Mouse (Mus musculus) adrenal gland, postnatal 25 days (tissue): ENCODE data around the gene Fam117a. TPM values are rescaled to one million over a fixed set of nuclear protein-coding genes. Genes with fewer than 3 reads are reported as not detected.

ENCODE experiments used
- DNase-seq: peaks from one replicate; pipeline ENCODE4 v3.0.0; 2021; ENCODE audit warnings: mixed read lengths
- long read RNA-seq: library from polyadenylated mRNA; stranded (forward); transcript quantifications from one replicate; pipeline ENCODE4 v2.0.0, GENCODE M21; 2021
- total RNA-seq: library from RNA; stranded (reverse); gene quantifications from 2 replicates; pipeline ENCODE4 v1.2.3, GENCODE M21; 2021

The Fam117a gene
- 13.7 and 13.8 TPM in 2 replicates for total RNA-seq
- long read RNA-seq, partial matches to known transcripts: 2 of 7 reads
- long read RNA-seq, other reads (novel, unspliced or antisense): 3 of 7 reads

DNA sequence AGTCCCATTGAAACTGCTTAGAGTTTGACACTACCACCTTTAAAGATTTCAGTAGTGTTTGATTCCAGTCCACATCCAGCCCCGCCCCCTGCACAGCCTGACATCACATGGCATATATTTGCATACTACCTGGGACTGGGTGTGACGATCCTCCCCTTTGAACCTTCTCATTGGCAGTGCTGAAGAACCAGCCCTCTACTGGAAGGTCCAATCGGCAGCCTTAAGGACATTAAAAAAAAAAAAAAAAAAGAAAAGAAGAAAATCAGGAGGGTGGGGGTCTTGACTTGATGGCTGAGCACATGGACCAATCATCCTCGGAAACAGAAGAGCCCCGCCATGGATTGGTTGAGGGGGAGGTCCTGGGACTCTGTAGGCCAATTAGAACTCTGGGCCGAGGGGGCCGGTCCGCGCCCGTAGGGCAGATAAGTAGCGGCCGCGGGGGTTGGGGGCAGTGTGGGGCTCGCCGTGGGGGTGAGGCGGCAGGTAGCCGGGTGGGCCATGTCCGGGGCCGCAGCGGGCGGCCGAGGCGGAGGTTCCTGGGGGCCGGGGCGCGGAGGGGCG, at the start of gene Fam117a:
Fam117a (plus strand) TSS at position 451 of the 561 bp plus-strand sequence.
- DNase-seq: peak; percentile 86

DNA sequence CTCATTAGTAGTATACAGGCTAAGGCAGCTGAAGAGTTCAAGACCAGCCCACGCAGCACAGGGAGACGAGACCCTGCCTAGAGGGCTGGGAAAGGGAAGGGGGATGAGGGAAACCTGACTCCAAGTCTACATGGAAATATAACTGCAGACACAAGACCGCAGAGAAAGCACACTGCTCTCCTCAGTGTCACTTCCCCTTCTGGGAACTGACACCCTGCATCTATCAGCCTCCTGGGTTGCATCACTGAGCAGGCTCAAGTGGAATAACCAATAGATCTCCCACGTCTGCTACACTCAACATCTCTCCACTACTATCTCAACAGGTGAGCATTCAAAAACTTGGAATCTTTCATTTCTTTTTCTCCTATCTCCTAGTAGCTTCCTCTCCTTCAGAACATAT, 44.8 kb upstream of the Fam117a start:
- DNase-seq: no peak

DNA sequence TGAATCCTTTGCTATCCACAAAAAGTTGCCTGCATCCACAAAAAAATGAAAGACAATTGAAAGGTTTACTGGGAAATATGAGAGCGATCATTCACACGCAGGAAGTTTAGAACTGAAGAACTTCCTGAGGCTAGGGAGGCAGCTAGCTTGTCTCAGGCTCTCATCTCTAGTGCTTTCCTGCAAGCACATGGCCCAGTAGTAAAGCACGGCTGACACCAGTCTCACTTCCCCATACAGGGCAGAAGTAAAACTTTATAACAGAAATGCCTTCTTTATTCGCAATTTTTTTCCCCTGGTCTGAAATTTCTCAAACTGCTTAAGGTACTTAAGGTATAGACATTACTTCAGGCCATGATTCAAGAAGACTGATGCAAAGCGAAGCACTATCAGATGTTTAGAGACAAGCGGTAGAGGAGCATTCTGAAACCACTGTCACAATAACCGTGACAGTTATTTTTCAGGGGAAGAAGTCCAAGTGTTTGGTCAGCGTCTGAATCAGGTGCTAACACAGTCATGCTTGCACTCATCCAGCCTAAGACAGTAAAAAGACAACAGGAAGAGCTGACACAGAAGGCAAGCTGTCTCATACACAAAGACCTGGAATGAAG, 43.7 kb upstream of the Fam117a start:
- no peak for DNase-seq

DNA sequence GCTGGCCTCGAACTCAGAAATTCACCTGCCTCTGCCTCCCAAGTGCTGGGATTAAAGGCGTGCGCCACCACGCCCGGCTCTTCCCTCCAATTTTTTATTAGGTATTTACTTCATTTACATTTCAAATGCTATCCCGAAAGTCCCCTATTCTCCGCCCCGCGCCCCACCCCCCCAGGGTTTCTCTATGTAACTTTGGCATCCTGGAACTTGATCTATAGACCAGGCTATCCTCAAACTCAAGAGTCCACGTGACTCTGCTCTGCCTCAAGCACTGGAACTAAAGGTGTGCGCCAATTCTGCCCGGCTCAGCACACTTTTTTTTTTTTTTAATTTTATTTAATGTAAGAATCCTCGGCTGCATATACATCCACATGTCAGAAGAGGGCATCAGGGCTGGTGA, 41.1 kb upstream of the Fam117a start:
- DNase-seq: no peak

DNA sequence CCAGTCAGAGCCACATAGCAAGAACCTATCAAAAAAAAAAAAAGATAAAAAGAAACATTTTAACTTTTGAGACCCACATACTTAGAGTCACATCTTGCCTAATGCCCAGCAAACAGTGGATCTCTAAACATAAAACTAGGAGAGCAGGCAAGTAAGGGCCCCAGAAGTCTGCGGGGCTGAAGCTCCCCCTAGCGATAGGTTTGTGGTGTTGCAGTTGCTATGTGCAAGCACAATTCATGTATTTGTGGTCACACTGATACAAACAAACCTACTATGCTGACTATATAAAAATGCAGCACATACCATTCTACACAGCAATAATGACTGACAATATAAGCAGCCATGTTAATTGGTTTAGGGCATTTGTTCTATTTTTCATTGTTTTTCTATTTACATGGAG, 38.7 kb upstream of the Fam117a start:
- no peak for DNase-seq

DNA sequence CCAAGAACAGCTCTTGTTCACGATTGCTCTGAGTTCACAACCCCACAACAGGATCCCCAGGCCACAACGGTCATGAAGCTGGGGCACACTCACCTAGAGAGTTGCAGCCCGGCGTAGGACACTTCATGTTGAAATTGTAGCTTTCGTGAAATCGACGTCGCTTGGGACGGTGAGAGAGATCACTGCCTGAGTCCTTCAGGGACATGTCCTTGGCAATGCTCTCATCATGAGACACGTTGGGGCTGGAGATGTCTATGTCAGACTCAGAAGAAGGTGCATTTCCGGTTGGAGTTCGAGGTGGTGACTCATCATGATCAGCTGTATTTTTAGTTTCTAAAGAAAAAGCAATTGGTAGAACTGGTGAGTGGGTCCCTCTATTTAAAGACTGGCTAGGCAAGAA, 36.9 kb upstream of the Fam117a start:
- peak; percentile 12 for DNase-seq

DNA sequence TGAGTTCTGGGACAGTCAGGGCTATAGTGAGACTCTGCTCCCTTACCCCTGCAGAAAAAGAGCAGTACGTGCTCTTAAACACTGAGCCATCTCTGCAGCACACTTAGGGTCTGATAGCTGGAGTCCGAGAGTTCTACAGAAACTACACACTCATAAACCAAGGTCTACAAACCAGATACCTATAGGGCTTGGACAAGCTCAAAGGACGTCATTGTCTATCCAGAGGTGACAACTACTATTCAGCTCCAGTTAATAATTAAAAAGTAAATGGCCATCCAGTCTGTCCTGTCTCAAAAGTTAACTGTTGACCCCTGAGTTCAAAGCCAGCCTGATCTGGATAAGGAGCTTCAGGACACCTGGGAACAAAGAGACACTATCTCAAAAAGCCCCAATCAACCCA, 35.0 kb upstream of the Fam117a start:
- no peak for DNase-seq

DNA sequence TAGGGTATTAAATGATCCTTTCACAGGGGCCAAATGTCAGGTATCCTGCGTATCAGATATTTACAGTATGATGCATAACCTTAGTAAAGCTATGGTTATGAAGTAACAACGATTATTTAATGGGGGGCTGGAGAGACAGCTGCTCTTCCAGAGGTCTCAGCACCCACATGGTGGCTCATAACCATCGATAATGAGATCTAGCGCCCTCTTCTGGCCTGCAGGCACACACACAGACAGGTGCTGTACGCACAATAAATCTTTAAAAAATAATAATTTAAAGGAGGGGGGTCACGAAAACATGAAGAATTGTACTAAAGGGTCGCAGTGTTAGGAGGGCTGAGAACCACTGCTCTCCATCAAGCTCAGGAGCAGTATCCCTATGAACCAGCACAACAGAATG, 31.2 kb upstream of the Fam117a start:
- DNase-seq: no peak

DNA sequence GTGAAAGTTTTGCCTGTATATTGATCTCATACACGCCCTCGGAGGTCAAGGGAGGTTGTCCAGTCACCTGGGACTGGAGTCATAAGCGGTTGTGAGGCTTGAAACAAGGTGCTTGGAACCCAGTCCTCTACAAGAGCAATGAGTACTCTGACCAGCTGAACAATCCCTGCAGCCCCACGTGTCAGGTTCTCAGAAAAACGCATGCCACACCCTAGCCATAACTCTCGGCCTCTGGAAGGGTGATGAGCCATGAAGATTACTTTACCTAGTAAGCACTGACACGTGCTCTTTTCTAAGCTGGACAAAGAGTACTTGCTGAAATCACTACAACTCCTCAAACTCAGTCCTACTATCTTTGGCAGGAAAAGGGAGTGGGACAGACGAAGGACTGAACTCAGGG, 29.3 kb upstream of the Fam117a start:
- DNase-seq: no peak

DNA sequence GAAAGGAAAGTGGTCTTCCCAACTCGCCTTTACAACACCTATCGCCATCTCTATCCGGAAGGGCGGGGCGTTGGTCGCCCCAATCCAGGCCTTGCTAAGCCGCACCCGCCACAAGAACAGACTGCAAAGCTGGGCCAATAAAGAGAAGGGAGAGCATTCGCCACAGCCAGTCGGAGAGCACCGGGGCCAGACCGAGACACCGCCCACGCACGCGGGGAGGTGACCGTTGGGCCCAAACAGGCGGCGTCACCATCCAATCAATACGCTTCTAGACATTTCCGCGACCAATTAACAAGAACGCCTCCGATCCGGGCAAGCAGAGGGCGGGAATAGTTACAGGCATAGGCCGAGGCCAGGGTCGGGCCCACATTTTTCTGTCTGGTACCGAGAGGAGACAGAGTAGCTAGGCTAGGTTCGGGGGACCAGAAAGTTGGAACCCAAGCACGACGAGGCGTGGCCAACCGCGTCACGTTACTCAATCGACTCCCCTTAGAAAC, 27.3 kb upstream of the Fam117a start:
- DNase-seq: peak; percentile 95

DNA sequence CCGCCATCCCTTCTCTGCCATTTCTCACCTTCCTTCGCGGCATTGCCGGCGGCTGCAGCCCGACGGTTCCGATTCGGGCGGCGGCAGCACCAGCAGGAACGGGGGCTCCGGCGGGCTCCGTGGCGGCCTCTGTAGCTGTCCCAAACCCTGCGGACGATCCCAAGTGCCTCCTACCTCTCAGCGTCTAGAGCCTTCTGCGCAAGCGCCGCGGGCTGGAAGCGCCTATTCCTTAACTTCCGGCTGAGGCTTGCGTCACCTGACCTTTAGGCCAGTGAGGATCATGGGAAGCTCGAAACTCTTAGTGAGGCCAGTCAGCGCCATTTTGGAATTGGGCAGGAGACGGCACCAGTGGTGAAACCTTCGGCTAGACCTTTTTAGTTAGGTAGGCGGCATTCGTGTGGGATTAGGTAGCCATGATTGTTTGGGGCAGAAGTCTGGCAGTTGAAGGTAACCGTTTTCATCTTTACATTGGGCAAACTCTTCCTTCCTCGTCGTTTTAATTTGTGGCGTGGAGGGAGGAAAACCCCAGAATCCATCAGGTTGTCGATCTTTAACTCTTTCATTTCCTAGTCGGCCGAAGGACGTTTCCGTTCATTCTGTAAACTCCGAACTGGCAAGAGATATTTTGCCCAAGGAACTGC, 26.7 kb upstream of the Fam117a start, which contains the start of gene Kat7:
Kat7 (minus strand) TSS at position 240 of the 641 bp plus-strand sequence.
- peak; percentile 94 for DNase-seq

DNA sequence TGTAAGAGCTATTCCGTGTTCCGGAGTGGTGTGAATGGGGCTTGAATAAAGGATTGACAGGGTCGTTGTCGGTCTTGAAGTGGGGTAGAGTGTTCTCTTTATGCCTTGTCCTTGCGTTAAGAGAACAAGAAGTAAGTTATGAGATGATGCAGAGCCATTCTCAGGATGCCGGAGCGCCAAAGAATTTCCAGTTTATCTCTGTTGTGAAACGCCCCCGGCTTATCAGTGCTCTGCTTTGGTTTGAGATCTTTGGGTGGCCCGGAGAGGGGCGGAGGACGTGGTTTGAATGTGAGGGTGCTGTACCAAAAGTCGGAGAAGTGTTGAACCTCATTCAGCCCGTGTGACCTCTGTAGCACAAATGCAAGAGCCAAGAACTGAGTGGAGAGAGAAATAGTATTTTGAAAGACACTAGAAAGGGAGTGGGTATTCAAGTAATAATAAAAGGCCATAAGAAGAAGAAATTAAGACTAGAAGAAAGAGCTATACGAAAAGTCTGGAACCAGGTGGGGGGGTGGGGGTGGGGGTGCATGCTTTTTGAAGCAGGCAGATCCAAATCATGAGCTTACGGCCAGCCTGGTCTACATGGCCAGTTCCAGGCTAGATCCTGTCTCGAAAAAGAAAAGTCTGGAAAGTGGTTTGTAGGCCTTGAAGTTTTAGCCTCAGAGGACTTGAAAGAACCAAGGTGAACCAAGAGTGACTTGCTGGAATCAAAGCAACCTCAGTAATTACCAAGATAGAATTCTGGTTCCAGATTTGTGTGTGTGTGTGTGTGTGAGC, 26.0 kb upstream of the Fam117a start:
- no peak for DNase-seq

DNA sequence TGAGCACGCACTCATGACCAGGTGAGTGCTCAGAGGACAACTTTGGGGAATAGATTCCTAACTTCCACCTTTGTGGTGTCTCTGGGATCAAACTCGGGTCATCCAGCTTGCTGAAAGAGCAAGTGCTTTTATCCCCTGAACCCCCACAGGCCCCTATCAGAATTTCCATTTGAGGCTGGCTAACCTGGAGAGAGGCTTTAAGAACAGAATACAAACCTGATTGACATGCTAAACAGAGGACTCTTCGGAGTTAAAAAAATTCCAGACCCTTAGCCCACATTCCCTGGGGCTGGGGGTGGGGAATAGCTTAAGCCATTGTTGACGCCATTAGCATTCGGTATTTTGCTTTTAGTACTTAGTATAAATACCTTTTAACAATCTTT, 25.4 kb upstream of the Fam117a start:
- DNase-seq: no peak

DNA sequence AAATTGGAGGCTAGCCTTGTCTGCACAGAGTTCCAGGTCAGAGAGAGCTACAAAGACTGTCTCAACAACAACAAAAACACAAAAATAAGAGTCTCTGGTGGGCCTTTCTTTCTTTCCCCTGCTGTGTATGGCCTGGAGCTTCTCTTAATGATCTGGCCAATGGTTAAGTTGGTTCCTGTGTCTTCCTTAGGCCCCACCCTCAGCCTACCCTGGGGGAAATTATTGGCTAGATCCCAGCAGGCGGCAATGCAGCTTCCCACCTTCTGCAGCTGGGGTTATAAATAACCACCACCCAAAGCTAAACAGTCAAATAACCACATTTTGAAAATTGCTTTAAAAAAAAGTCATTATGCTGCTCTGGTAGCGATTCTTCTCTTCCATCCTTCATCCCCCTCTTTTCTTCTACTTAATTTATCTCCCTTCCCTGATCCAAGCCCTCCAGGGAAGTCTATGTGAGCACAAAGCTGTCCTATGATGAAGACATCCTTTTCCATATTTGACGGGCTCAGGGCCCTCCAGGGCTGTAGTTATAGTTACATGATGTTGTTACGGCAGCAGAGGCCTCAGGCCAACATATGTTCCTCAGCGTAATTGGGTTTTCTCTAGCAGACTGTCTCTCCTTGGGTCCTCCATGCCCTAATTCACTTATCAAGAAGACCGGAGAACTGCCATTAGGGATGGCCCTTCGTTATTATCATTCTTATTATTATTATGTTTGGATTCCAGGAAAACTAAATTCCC, 21.4 kb upstream of the Fam117a start:
- no peak for DNase-seq

DNA sequence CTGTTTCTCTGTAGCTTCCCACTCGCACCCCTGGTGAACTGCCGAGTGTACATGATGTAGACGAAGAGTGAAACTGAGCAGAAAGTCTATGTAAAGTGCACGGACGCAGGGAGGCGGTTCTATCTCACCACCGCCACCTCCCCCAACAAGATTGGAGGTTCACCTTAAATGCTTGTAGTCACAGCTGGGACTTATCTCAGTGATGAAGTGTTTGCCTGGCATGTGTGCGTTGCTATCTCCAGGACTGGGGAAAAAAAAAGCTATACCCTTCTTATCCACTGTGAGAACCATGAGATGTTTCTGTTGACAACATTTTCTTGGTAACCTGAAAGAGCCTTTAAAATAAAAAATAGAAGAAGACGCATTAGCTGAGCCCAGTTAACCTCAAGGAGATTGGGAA, 18.7 kb upstream of the Fam117a start:
- DNase-seq: no peak

DNA sequence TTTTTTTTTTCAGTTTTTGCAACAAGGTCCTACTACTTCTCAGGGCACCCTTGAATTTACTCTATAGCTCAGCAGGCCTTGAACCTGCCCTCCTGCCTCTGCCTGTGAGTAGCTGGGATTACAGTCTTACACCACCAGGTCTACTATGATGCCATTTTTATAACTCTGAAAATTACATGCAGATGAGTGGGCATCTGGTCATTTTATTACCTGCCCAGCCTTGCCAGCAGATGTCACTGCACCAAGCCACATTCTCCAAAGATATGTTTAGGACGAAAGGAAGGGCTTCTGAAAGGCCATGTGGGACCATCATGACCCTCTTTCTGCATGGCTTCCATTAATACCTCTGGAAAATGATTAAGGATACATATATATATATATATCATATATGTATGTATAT, 17.3 kb upstream of the Fam117a start:
- DNase-seq: no peak

DNA sequence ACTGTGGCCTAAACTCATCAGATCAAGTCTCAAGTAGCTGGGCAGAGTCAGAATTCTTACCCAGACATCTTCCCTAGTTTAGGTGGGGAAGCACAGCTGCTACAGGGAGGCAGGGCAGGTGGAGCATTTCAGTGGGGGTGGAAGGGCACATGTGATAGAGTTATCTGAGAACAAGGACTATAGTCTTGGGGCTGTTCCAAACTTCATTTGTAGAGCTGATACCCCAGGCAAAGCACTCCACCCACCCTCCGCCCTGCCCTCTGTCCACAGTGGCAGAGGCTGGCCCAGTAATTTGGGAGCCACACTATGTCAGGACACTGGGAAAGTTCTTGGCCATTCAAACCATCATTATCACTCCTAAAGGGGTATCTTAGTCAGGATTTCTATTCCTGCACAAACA, 16.8 kb upstream of the Fam117a start:
- no peak for DNase-seq

DNA sequence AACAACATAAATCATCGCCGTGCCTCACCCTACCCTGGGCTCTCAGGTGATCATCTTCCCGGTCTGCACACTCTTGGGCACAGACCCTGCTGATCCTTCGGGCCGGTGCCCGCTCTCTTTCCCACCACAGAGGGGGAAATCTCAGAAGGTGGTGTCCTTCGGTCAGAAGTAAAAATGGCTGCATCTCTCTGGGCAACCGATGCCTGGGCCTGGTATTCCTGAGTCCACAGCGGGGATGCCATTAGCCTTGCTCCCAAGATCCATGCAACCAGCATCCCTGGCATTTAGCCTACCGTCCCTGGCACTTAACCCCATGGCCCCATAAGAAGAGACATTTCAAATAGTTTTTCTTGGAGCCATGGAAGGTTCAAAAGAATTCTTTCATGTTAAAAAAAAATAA, 12.6 kb upstream of the Fam117a start:
- no peak for DNase-seq

DNA sequence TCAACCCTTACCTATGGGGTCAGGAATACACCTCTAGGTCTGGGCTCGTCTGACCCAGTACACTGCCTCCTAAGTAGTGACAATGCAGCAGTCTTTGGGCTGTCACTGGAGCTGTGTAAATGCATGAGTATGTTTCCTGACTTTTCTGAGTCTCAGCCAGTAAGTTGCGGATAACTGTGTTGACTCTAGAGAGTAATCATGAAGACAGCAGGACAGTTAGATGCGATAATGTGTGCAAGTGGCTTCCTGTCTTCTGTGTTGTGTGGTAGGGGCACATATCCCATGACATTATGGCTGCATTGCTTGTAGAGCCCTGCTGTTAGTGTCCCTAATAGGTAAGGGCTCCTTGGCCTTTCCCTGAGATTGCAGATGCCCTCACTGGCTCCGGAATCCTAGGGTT, 11.0 kb upstream of the Fam117a start:
- DNase-seq: no peak

DNA sequence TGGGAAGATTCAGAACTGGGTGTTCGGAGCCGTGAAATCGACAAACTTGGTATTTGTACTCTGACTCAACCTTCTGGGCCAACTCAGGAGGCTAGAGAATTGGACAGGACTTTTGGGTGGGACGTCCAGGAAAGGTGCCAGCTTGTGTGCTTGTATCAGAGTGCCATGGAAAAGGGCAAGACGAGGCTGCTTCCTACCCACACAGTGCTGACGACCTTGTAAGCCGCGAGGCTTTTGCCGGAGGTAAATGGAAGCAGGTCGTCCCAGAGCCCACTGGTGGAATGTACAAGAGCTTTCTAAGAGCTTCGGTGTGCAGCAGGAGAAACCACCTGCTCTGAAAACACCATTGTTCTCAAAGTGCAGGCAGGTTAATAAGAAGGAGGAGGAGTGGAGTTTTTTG, 10.6 kb upstream of the Fam117a start:
- peak; percentile 21 for DNase-seq

DNA sequence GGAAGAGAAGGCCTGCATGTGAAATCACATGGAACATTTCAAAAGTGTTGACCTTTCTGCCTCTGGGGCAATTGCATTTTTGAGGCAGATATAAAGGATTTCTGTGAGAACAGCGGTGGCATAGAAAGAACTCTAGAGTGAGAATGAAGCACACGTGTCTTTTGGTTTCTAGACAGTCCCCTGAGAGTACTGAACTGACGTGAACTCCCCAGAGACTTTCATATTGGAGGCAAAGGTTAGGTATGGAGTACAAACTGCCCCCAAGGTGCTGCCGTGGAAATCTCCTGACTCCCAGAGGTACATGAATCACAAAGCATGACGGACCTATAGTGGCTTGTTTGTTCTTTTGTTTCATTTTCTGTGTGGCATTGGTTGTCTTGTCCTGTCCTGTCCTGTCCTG, 8.2 kb upstream of the Fam117a start:
- no peak for DNase-seq

DNA sequence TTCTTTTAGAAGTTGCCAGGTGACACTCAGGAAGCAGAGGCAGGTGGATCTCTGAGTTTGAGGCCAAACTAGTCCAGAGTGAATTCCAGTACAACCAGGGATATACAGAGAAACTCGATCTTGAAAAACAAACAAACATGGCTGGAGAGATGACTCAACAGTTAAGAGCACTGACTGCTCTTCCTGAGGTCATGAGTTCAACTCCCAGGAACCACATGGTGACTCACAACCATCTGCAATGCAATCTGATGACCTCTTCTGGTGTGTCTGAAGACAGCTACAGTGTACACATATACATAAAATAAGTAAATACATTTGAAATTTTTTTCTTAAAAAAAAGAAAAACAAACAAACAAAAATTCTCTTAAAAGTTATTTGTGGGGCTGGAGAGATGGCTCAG, 6.2 kb upstream of the Fam117a start:
- DNase-seq: no peak
